Mouse (Mus musculus): Measurements from ENCODE around the gene Vldlr. TPM values are rescaled to one million over a fixed set of nuclear protein-coding genes. Genes with fewer than 3 reads are reported as not detected.
A peak's percentile ranks its signal among the peaks of the same experiment; 100 is the strongest.

Gene Vldlr
- polyA plus RNA-seq, 1 experiment = 23.2 TPM

- no peak for TF ChIP-seq POLR2A (IDR thresholded peaks at IDR 0.05; ENCODE audit: borderline replicate concordance, extremely low read depth, low read depth, low read length)
- no peak for TF ChIP-seq CTCF (IDR thresholded peaks at IDR 0.05; ENCODE audit: insufficient read depth, low read length)
- H3K4me3 ChIP-seq (replicated peaks; ENCODE audit: extremely low read depth, low read depth, low read length) = no peak overlapping the region
- H3K4me1 ChIP-seq (ENCODE audit: control insufficient read depth, insufficient read depth, low read length) = peaks cover 5% of the 10 kb centered on the region
- peak; percentile 18 for DNase-seq
- 62% methylated on average over 3 of the region's 3 CpGs for WGBS
These were observed 10.3 kb downstream of the Vldlr start for GRCm38 (mm10) chr19:27226626-27227025.

GRCm38 (mm10) chr19:27227131-27227530 is 10.8 kb downstream of the Vldlr start:
- no peak for TF ChIP-seq POLR2A (IDR thresholded peaks at IDR 0.05; ENCODE audit: borderline replicate concordance, extremely low read depth, low read depth, low read length)
- no peak for TF ChIP-seq CTCF (IDR thresholded peaks at IDR 0.05; ENCODE audit: insufficient read depth, low read length)
- Histone ChIP-seq H3K4me1 (ENCODE audit: control insufficient read depth, insufficient read depth, low read length) (peaks cover 5% of the 10 kb centered on the region), H3K4me3 (replicated peaks; ENCODE audit: extremely low read depth, low read depth, low read length) (no peak overlapping the region)
- DNase-seq = no peak
- WGBS = 54% methylated on average over 4 of the region's 4 CpGs

- peaks cover 5% of the 10 kb centered on the region for H3K4me1 ChIP-seq (ENCODE audit: control insufficient read depth, insufficient read depth, low read length)
- TF ChIP-seq CTCF (IDR thresholded peaks at IDR 0.05; ENCODE audit: insufficient read depth, low read length) (no peak), POLR2A (IDR thresholded peaks at IDR 0.05; ENCODE audit: borderline replicate concordance, extremely low read depth, low read depth, low read length) (no peak)
- DNase-seq = no peak
- WGBS = 71% methylated on average over 1 of the region's 1 CpGs
- no peak overlapping the region for H3K4me3 ChIP-seq (replicated peaks; ENCODE audit: extremely low read depth, low read depth, low read length)
These were observed 12.0 kb downstream of the Vldlr start for GRCm38 (mm10) chr19:27228254-27228653.

GRCm38 (mm10) chr19:27233386-27233785 is 17.1 kb downstream of the Vldlr start:
- WGBS = 67% methylated on average over 2 of the region's 2 CpGs
- DNase-seq = no peak
- Histone ChIP-seq H3K4me3 (replicated peaks; ENCODE audit: extremely low read depth, low read depth, low read length) (no peak overlapping the region), H3K4me1 (ENCODE audit: control insufficient read depth, insufficient read depth, low read length) (no peaks in the 10 kb centered on the region; the same call in 1 of the 2 replicates)
- no peak for TF ChIP-seq CTCF (IDR thresholded peaks at IDR 0.05; ENCODE audit: insufficient read depth, low read length)
- no peak for TF ChIP-seq POLR2A (IDR thresholded peaks at IDR 0.05; ENCODE audit: borderline replicate concordance, extremely low read depth, low read depth, low read length)

GRCm38 (mm10) chr19:27239913-27240312 is 23.6 kb downstream of the Vldlr start:
- Histone ChIP-seq H3K4me1 (ENCODE audit: control insufficient read depth, insufficient read depth, low read length) (no peaks in the 10 kb centered on the region), H3K4me3 (replicated peaks; ENCODE audit: extremely low read depth, low read depth, low read length) (no peak overlapping the region)
- TF ChIP-seq POLR2A (IDR thresholded peaks at IDR 0.05; ENCODE audit: borderline replicate concordance, extremely low read depth, low read depth, low read length) = no peak
- TF ChIP-seq CTCF (IDR thresholded peaks at IDR 0.05; ENCODE audit: insufficient read depth, low read length) = no peak
- DNase-seq = no peak
- 92% methylated on average over 4 of the region's 4 CpGs for WGBS

GRCm38 (mm10) chr19:27243527-27243926 is 27.2 kb downstream of the Vldlr start:
- no peak overlapping the region for H3K4me3 ChIP-seq (replicated peaks; ENCODE audit: extremely low read depth, low read depth, low read length)
- no peak for TF ChIP-seq POLR2A (IDR thresholded peaks at IDR 0.05; ENCODE audit: borderline replicate concordance, extremely low read depth, low read depth, low read length)
- no peak for TF ChIP-seq CTCF (IDR thresholded peaks at IDR 0.05; ENCODE audit: insufficient read depth, low read length)
- no peaks in the 10 kb centered on the region for H3K4me1 ChIP-seq (ENCODE audit: control insufficient read depth, insufficient read depth, low read length)
- no peak for DNase-seq
- 60% methylated on average over 4 of the region's 4 CpGs for WGBS

- H3K4me3 ChIP-seq (replicated peaks; ENCODE audit: extremely low read depth, low read depth, low read length) = no peak overlapping the region
- H3K4me1 ChIP-seq (ENCODE audit: control insufficient read depth, insufficient read depth, low read length) = no peaks in the 10 kb centered on the region
- DNase-seq = no peak
- 84% methylated on average over 5 of the region's 5 CpGs for WGBS
- no peak for TF ChIP-seq CTCF (IDR thresholded peaks at IDR 0.05; ENCODE audit: insufficient read depth, low read length)
- no peak for TF ChIP-seq POLR2A (IDR thresholded peaks at IDR 0.05; ENCODE audit: borderline replicate concordance, extremely low read depth, low read depth, low read length)
These were observed 38.5 kb downstream of the Vldlr start for GRCm38 (mm10) chr19:27254756-27255155.

GRCm38 (mm10) chr19:27255678-27256077 is 39.4 kb downstream of the Vldlr start:
- Histone ChIP-seq H3K4me3 (replicated peaks; ENCODE audit: extremely low read depth, low read depth, low read length) (no peak overlapping the region), H3K4me1 (ENCODE audit: control insufficient read depth, insufficient read depth, low read length) (peaks cover 2% of the 10 kb centered on the region; the same call in 1 of the 2 replicates)
- no peak for DNase-seq
- TF ChIP-seq CTCF (IDR thresholded peaks at IDR 0.05; ENCODE audit: insufficient read depth, low read length) = no peak
- no peak for TF ChIP-seq POLR2A (IDR thresholded peaks at IDR 0.05; ENCODE audit: borderline replicate concordance, extremely low read depth, low read depth, low read length)
- 81% methylated on average over 3 of the region's 3 CpGs for WGBS

GRCm38 (mm10) chr19:27260102-27260501 is 43.8 kb downstream of the Vldlr start:
- WGBS = 59% methylated on average over 4 of the region's 4 CpGs
- peaks cover 2% of the 10 kb centered on the region; the same call in 1 of the 2 replicates for H3K4me1 ChIP-seq (ENCODE audit: control insufficient read depth, insufficient read depth, low read length)
- H3K4me3 ChIP-seq (replicated peaks; ENCODE audit: extremely low read depth, low read depth, low read length) = no peak overlapping the region
- DNase-seq = no peak
- TF ChIP-seq CTCF (IDR thresholded peaks at IDR 0.05; ENCODE audit: insufficient read depth, low read length) (no peak), POLR2A (IDR thresholded peaks at IDR 0.05; ENCODE audit: borderline replicate concordance, extremely low read depth, low read depth, low read length) (no peak)

GRCm38 (mm10) chr19:27260621-27261278 is 44.5 kb downstream of the Vldlr start:
- WGBS = 62% methylated on average over 8 of the region's 8 CpGs
- Histone ChIP-seq H3K4me3 (replicated peaks; ENCODE audit: extremely low read depth, low read depth, low read length) (no peak overlapping the region), H3K4me1 (ENCODE audit: control insufficient read depth, insufficient read depth, low read length) (peaks cover 2% of the 10 kb centered on the region; the same call in 1 of the 2 replicates)
- TF ChIP-seq CTCF (IDR thresholded peaks at IDR 0.05; ENCODE audit: insufficient read depth, low read length) = no peak
- TF ChIP-seq POLR2A (IDR thresholded peaks at IDR 0.05; ENCODE audit: borderline replicate concordance, extremely low read depth, low read depth, low read length) = no peak
- peak; percentile 9 for DNase-seq
